Mouse (Mus musculus) stomach, embryonic 16.5 days (tissue): ENCODE measurements at regions not wholly inside any gene's neighbourhood (a gene's known extent, or its start where the extent isn't known, plus 50 kb on each side); places are given as distances from the start of the nearest gene placed in this dataset.

ENCODE experiments used
- ATAC-seq: fragments of 200-750 bp; cut with Nextera tagmentation; 2 replicates; pipeline ENCODE4 v1.8.0; 2017; ENCODE audit warnings: moderate number of reproducible peaks, moderate TSS enrichment; ENCODE audit not compliant: insufficient read depth, low FRiP score
- H3K27ac ChIP-seq: fragments of 300-500 bp; sonication (generic); 2 replicates; pipeline ENCODE4 v1.5.1; 2014; ENCODE audit warnings: low read length
- H3K27me3 ChIP-seq: fragments of 300-500 bp; sonication (generic); 2 replicates; pipeline ENCODE4 v1.6.1; 2014; ENCODE audit warnings: low read length, control low read depth, mixed read lengths; ENCODE audit not compliant: control insufficient read depth, insufficient read depth
- H3K36me3 ChIP-seq: fragments of 300-500 bp; sonication (generic); 2 replicates; pipeline ENCODE4 v1.6.1; 2014; ENCODE audit warnings: low read length; ENCODE audit not compliant: control insufficient read depth, insufficient read depth
- H3K4me1 ChIP-seq: fragments of 300-500 bp; sonication (generic); 2 replicates; pipeline ENCODE4 v1.6.1; 2014; ENCODE audit warnings: low read length, control low read depth, mixed read lengths; ENCODE audit not compliant: control insufficient read depth, insufficient read depth
- H3K4me2 ChIP-seq: fragments of 300-500 bp; sonication (generic); 2 replicates; pipeline ENCODE4 v1.6.1; 2014; ENCODE audit warnings: low read depth, low read length, mixed read lengths
- H3K4me3 ChIP-seq: fragments of 300-500 bp; sonication (generic); replicated peaks from 2 replicates; pipeline ENCODE4 v1.5.1; 2014; ENCODE audit warnings: mild to moderate bottlenecking, low read length
- H3K9ac ChIP-seq: fragments of 300-500 bp; sonication (generic); 2 replicates; pipeline ENCODE4 v1.6.1; 2014; ENCODE audit warnings: low read length
- H3K9me3 ChIP-seq: fragments of 300-500 bp; sonication (generic); replicated peaks from 2 replicates; pipeline ENCODE4 v1.6.1; 2016; ENCODE audit warnings: low read length, control low read depth; ENCODE audit not compliant: control insufficient read depth
- WGBS: fragments of 180-500 bp; shearing (Covaris S2); extraction: QIAGEN DNeasy Blood & Tissue Kit; methylation state at CpG from one replicate; pipeline ENCODE4 v1.1.7; 2014; 5-methylcytosine and 5-hydroxymethylcytosine counted together

- no peaks in the 10 kb centered on the region for H3K9me3 ChIP-seq
- H3K27me3 ChIP-seq = no peaks in the 10 kb centered on the region
- no peak for ATAC-seq
- H3K4me3 ChIP-seq = no peak overlapping the region
- no peak overlapping the region for H3K27ac ChIP-seq
- H3K4me1 ChIP-seq = no peaks in the 10 kb centered on the region
- H3K36me3 ChIP-seq = no peaks in the 10 kb centered on the region
- H3K9ac ChIP-seq = no peak overlapping the region
- H3K4me2 ChIP-seq = no peak overlapping the region
- 28% methylated on average over 4 of the region's 4 CpGs for WGBS
These were observed 451.4 kb upstream of the Adam24 start for GRCm38 (mm10) chr8:40223521-40223920.

- Histone ChIP-seq H3K4me3 (no peak overlapping the region), H3K9me3 (no peaks in the 10 kb centered on the region), H3K9ac (no peak overlapping the region), H3K4me2 (no peak overlapping the region), H3K4me1 (no peaks in the 10 kb centered on the region), H3K27me3 (no peaks in the 10 kb centered on the region), H3K27ac (no peak overlapping the region), H3K36me3 (no peaks in the 10 kb centered on the region)
- WGBS = 57% methylated on average over 1 of the region's 1 CpGs
- no peak for ATAC-seq
These were observed 447.6 kb upstream of the Adam24 start for GRCm38 (mm10) chr8:40227262-40227661.
